Mouse (Mus musculus) heart, embryonic 15.5 days (tissue): ENCODE measurements around the gene Shkbp1. TPM values are rescaled to one million over a fixed set of nuclear protein-coding genes. Genes with fewer than 3 reads are reported as not detected.

Experiments
- ATAC-seq: fragments of 200-750 bp; cut with Nextera tagmentation; replicated peaks from 2 replicates; pipeline ENCODE4 v1.8.0; 2017; ENCODE audit warnings: low read depth, moderate TSS enrichment; ENCODE audit not compliant: insufficient number of reproducible peaks, insufficient read depth, low FRiP score
- H3K27ac ChIP-seq: fragments of 300-500 bp; sonication (generic); 2 replicates; pipeline ENCODE4 v1.5.1; 2015; ENCODE audit warnings: mild to moderate bottlenecking, inconsistent platforms
- H3K27me3 ChIP-seq: fragments of 300-500 bp; sonication (generic); 2 replicates; pipeline ENCODE4 v1.6.1; 2015; ENCODE audit warnings: inconsistent platforms
- H3K36me3 ChIP-seq: fragments of 300-500 bp; sonication (generic); 2 replicates; pipeline ENCODE4 v1.6.1; 2015; ENCODE audit warnings: mild to moderate bottlenecking, inconsistent platforms
- H3K4me1 ChIP-seq: fragments of 300-500 bp; sonication (generic); replicated peaks from 2 replicates; pipeline ENCODE4 v1.6.1; 2015; ENCODE audit warnings: inconsistent platforms
- H3K4me2 ChIP-seq: fragments of 300-500 bp; sonication (generic); 2 replicates; pipeline ENCODE4 v1.6.1; 2015; ENCODE audit warnings: inconsistent platforms, mild to moderate bottlenecking, moderate library complexity
- H3K4me3 ChIP-seq: fragments of 300-500 bp; sonication (generic); 2 replicates; pipeline ENCODE4 v1.5.1; 2015; ENCODE audit warnings: mild to moderate bottlenecking, inconsistent platforms
- H3K9ac ChIP-seq: fragments of 300-500 bp; sonication (generic); 2 replicates; pipeline ENCODE4 v1.6.1; 2015; ENCODE audit warnings: mild to moderate bottlenecking, inconsistent platforms
- H3K9me3 ChIP-seq: fragments of 300-500 bp; sonication (generic); replicated peaks from 2 replicates; pipeline ENCODE4 v1.6.1; 2016; ENCODE audit warnings: inconsistent platforms
- WGBS: fragments of 180-500 bp; shearing (Covaris S2); methylation state at CpG from one replicate; pipeline ENCODE4 v1.1.7; 2015; ENCODE audit warnings: mixed read lengths; 5-methylcytosine and 5-hydroxymethylcytosine counted together
- polyA plus RNA-seq: library from polyadenylated mRNA; unstranded; fragments of >200 nt; fragmentation: Nextera tagmentation; extraction: Ambion mirVana; gene quantifications from 2 replicates; pipeline ENCODE4 v1.2.1, GENCODE M21; 2015

Shkbp1 gene
- polyA plus RNA-seq, 1 experiment from 2014 or later: 19.8 TPM

- no peak overlapping the region for H3K9ac ChIP-seq
- H3K4me3 ChIP-seq: no peak overlapping the region
- H3K27me3 ChIP-seq: peaks cover 28% of the 10 kb centered on the region
- H3K27ac ChIP-seq: no peak overlapping the region
- 0 out of 2 replicates have a peak, but pooled peaks cover 5% of the 10 kb centered on the region for H3K36me3 ChIP-seq
- H3K9me3 ChIP-seq: no peaks in the 10 kb centered on the region
- ATAC-seq: no peak
- H3K4me2 ChIP-seq: no peak overlapping the region
- WGBS: 68% methylated on average over 9 of the region's 9 CpGs
- peaks cover 21% of the 10 kb centered on the region for H3K4me1 ChIP-seq
These were observed 48.3 kb downstream of the Shkbp1 start for GRCm38 (mm10) chr7:27307551-27307950.

GRCm38 (mm10) chr7:27306161-27307160 is 49.4 kb downstream of the Shkbp1 start:
- Histone ChIP-seq H3K4me1 (peaks cover 24% of the 10 kb centered on the region), H3K4me3 (no peak overlapping the region), H3K4me2 (no peak overlapping the region), H3K27me3 (peaks cover 31% of the 10 kb centered on the region), H3K9me3 (no peaks in the 10 kb centered on the region), H3K36me3 (0 out of 2 replicates have a peak, but pooled peaks cover 5% of the 10 kb centered on the region), H3K9ac (no peak overlapping the region), H3K27ac (no peak overlapping the region)
- WGBS: 71% methylated on average over 24 of the region's 24 CpGs
- no peak for ATAC-seq

GRCm38 (mm10) chr7:27305091-27305730 is 50.6 kb downstream of the Shkbp1 start:
- Histone ChIP-seq H3K27me3 (peaks cover 31% of the 10 kb centered on the region), H3K4me2 (no peak overlapping the region), H3K4me1 (peaks cover 14% of the 10 kb centered on the region), H3K4me3 (no peak overlapping the region), H3K9me3 (no peaks in the 10 kb centered on the region), H3K36me3 (0 out of 2 replicates have a peak, but pooled peaks cover 5% of the 10 kb centered on the region), H3K9ac (no peak overlapping the region), H3K27ac (no peak overlapping the region)
- no peak for ATAC-seq
- 74% methylated on average over 17 of the region's 17 CpGs for WGBS

GRCm38 (mm10) chr7:27302172-27302571 is 53.6 kb downstream of the Shkbp1 start:
- H3K9ac ChIP-seq: no peak overlapping the region
- no peak overlapping the region for H3K4me3 ChIP-seq
- H3K9me3 ChIP-seq: no peaks in the 10 kb centered on the region
- no peak overlapping the region for H3K4me2 ChIP-seq
- ATAC-seq: no peak
- WGBS: 8% methylated on average over 11 of the region's 11 CpGs
- H3K36me3 ChIP-seq: 0 out of 2 replicates have a peak, but pooled peaks cover 5% of the 10 kb centered on the region
- H3K4me1 ChIP-seq: 0 out of 2 replicates have a peak, but pooled peaks cover 3% of the 10 kb centered on the region
- no peak overlapping the region for H3K27ac ChIP-seq
- peaks cover 23% of the 10 kb centered on the region for H3K27me3 ChIP-seq

- Histone ChIP-seq H3K27ac (no peak overlapping the region), H3K27me3 (peaks cover 17% of the 10 kb centered on the region; the same call in 1 of the 2 replicates), H3K9me3 (no peaks in the 10 kb centered on the region), H3K4me3 (no peak overlapping the region), H3K9ac (no peak overlapping the region), H3K4me1 (0 out of 2 replicates have a peak, but pooled peaks cover 3% of the 10 kb centered on the region), H3K36me3 (0 out of 2 replicates have a peak, but pooled peaks cover 3% of the 10 kb centered on the region), H3K4me2 (no peak overlapping the region)
- no peak for ATAC-seq
- WGBS: 57% methylated on average over 5 of the region's 5 CpGs
These were observed 55.0 kb downstream of the Shkbp1 start for GRCm38 (mm10) chr7:27300801-27301200.

- H3K4me1 ChIP-seq: 0 out of 2 replicates have a peak, but pooled peaks cover 3% of the 10 kb centered on the region
- ATAC-seq: no peak
- WGBS: 50% methylated on average over 4 of the region's 4 CpGs
- no peak overlapping the region for H3K4me2 ChIP-seq
- no peaks in the 10 kb centered on the region for H3K36me3 ChIP-seq
- H3K27me3 ChIP-seq: peaks cover 13% of the 10 kb centered on the region; the same call in 1 of the 2 replicates
- H3K9ac ChIP-seq: no peak overlapping the region
- H3K27ac ChIP-seq: no peak overlapping the region
- H3K9me3 ChIP-seq: no peaks in the 10 kb centered on the region
- H3K4me3 ChIP-seq: no peak overlapping the region
These were observed 55.5 kb downstream of the Shkbp1 start for GRCm38 (mm10) chr7:27300351-27300750.

GRCm38 (mm10) chr7:27298816-27299215 is 57.0 kb downstream of the Shkbp1 start:
- Histone ChIP-seq H3K9me3 (no peaks in the 10 kb centered on the region), H3K9ac (no peak overlapping the region), H3K4me2 (no peak overlapping the region), H3K4me3 (no peak overlapping the region), H3K36me3 (no peaks in the 10 kb centered on the region), H3K27ac (no peak overlapping the region), H3K4me1 (0 out of 2 replicates have a peak, but pooled peaks cover 3% of the 10 kb centered on the region), H3K27me3 (peaks cover 6% of the 10 kb centered on the region; the same call in 1 of the 2 replicates)
- WGBS: 77% methylated on average over 6 of the region's 6 CpGs
- no peak for ATAC-seq

- H3K4me2 ChIP-seq: no peak overlapping the region
- ATAC-seq: no peak
- H3K4me3 ChIP-seq: no peak overlapping the region
- peaks cover 3% of the 10 kb centered on the region; the same call in 1 of the 2 replicates for H3K27me3 ChIP-seq
- no peak overlapping the region for H3K9ac ChIP-seq
- 81% methylated on average over 16 of the region's 16 CpGs for WGBS
- no peaks in the 10 kb centered on the region for H3K9me3 ChIP-seq
- H3K27ac ChIP-seq: no peak overlapping the region
- H3K4me1 ChIP-seq: 0 out of 2 replicates have a peak, but pooled peaks cover 3% of the 10 kb centered on the region
- no peaks in the 10 kb centered on the region for H3K36me3 ChIP-seq
These were observed 57.7 kb downstream of the Shkbp1 start for GRCm38 (mm10) chr7:27298033-27298610.

- Histone ChIP-seq H3K4me3 (no peak overlapping the region), H3K4me2 (no peak overlapping the region), H3K36me3 (no peaks in the 10 kb centered on the region), H3K27me3 (no peaks in the 10 kb centered on the region), H3K9ac (no peak overlapping the region), H3K9me3 (no peaks in the 10 kb centered on the region), H3K4me1 (peaks cover 4% of the 10 kb centered on the region; the same call in 1 of the 2 replicates), H3K27ac (no peak overlapping the region)
- no peak for ATAC-seq
- 87% methylated on average over 4 of the region's 4 CpGs for WGBS
These were observed 59.3 kb downstream of the Shkbp1 start for GRCm38 (mm10) chr7:27296518-27296917.

- Histone ChIP-seq H3K4me3 (no peak overlapping the region), H3K27ac (no peak overlapping the region), H3K4me2 (no peak overlapping the region), H3K9ac (no peak overlapping the region), H3K27me3 (no peaks in the 10 kb centered on the region), H3K36me3 (no peaks in the 10 kb centered on the region), H3K4me1 (peaks cover 7% of the 10 kb centered on the region; the same call in 1 of the 2 replicates), H3K9me3 (no peaks in the 10 kb centered on the region)
- 60% methylated on average over 4 of the region's 4 CpGs for WGBS
- ATAC-seq: no peak
These were observed 59.9 kb downstream of the Shkbp1 start for GRCm38 (mm10) chr7:27295956-27296355.
